Mouse (Mus musculus) ovary, adult 18-20 months (tissue): ENCODE measurements at regions not wholly inside any gene's neighbourhood (a gene's known extent, or its start where the extent isn't known, plus 50 kb on each side); places are given as distances from the start of the nearest gene placed in this dataset.

ENCODE experiments used
- DNase-seq: peaks from one replicate; pipeline ENCODE4 v3.0.0; 2022; ENCODE audit warnings: low spot score, mixed read lengths

DNA sequence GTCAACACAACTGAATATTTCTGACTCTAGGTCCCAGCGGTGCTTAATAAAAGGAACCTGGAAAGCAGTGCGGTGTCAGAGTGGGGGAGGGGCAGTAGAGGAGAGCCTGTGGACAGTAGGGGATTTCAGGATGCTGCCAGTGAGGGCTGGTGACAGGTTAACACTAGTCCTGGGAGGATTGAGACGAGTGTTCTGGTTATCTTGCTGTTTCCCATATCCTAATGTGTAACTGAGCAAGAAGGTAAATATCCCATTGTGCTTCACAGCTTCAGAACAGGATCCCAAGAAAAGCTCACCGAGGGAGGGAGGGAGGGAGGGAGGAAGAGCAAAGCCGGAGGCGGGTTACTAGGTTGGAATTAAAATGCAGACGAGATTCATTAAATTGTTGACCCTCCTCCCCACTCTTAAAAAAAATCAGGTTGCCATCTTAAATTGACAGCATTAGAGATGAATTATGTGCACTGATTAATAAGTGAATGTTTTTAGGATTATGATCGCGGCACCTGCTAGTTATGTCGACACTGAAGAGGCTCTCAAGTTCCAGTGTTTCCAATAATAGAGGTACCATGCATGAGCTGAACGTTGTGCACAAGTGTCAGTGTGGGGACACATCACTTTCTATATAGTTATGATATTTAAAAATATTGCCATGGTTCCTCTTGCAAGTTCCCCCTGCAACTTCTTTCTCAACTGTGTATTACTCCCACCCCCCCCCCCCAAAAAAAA is 1053.3 kb downstream of the 5730522E02Rik start:
- DNase-seq: no peak

DNA sequence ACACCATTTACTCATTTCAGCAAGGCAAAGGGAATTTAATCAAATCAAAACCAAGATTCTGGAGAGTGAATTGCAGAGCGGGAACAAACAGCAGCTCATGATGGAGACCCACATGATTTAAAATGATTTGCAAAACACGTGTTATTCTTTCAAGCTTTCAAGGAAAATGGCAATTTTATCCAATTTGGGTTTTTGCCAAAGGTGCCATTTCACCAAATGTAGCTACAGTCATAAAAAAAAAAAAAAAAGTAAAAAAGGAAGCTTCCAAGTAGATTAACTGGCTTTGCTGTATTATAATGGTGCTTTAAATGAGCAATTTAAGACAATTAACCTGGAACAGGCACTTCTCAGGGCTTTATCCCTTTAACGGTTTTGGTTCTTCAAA is 1052.7 kb downstream of the 5730522E02Rik start:
- DNase-seq: no peak

DNA sequence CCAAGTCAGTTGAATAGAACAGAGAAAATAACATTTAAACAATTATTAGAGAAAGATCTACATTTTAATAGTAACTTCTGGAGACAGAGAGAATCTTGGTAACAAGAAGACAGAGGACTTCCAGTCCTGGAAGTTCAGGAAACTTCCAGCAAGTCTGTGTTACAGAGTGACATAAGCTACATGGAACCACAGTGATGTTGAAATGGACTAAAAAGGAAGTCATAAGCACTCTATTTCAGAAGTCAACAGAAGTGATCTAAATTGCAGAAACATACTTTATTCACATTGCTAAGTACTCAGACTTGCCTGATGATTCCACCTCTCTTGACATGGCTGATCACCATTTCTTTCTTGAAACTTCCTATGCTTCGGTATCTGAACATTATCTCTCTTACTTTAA is 1051.7 kb downstream of the 5730522E02Rik start:
- no peak for DNase-seq

DNA sequence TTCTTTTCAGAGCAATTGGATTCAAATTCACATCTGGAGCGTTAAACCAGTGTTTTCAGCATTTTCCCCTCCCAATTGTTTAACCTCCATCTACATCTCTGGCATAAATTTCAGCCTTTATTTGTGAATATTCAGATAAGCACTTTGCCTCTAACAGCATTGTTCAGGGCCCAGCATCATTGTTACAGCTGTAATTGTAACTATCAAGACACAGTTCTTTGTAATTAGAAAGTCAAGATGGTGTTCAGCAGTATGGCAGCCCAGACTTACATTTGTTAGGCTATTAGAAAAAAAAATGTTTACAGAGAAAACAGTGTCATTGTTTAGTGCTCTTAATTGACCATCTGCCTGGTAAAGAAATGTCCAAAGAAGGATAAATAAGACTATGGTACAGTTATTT is 1042.6 kb downstream of the 5730522E02Rik start:
- DNase-seq: no peak

DNA sequence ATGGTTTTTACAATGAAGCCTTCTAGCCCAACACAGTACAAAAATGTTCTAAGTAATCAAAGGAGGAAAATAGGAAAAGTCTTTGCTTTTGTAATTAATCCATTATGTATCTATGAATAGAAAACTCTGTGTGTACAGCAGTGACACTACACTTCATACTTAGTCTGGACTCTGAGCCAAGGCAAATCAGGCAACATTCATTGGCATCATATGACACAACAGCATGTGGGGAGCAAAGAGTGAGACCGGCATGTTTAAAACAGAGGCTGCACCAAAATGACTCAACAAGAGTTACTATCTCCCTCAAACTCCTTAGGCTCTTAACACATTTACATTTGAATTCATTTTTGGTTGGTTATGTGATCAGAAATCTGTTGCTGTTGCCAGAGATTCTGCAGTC is 1039.5 kb downstream of the 5730522E02Rik start:
- no peak for DNase-seq
